Mouse (Mus musculus): Measurements from ENCODE around the gene Ttc33. TPM values are rescaled to one million over a fixed set of nuclear protein-coding genes. Genes with fewer than 3 reads are reported as not detected.

Ttc33 gene
- total and polyA plus RNA-seq, 3 experiments = 21.0 to 26.2 TPM; not detected in 1

DNA sequence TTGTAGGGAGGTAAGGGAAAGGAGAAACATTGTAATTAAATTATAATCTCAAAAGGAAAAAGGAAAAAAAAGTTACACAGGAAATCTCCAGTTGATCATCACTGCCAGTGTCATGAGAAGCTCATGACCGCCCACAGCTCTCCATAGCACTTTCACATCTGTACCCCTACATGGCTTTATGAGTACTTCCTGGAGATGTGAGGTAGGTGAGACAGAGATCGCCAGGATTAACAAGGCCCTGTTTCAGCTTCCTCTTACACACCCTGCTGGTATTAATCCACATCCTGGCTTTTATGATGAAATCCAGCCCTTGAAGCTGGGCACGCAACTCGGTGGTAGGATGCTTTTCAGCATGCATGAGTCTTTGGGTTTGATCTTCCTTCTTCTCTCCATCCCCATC, 64.9 kb downstream of the Ttc33 start:
- DNase-seq (ENCODE audit: low read depth, low spot score) = no peak
- H3K27ac ChIP-seq (ENCODE audit: control insufficient read depth, low read depth, low read length) = no peak overlapping the region
- no peak overlapping the region for H3K4me3 ChIP-seq (ENCODE audit: control insufficient read depth in 1 of 2, insufficient read depth in 1 of 2, low read depth in 2 of 2, low read length in 2 of 2)
- H3K4me1 ChIP-seq (ENCODE audit: control insufficient read depth in 1 of 2, insufficient read depth in 2 of 2, low read length in 2 of 2) = no peaks in the 10 kb centered on the region
- no peaks in the 10 kb centered on the region for H3K79me2 ChIP-seq (ENCODE audit: control insufficient read depth, insufficient read depth, low read length, poor library complexity)
- TF ChIP-seq JUND (IDR thresholded peaks at IDR 0.05; ENCODE audit: low read depth, low read length) = no peak
- no peak for TF ChIP-seq USF1 (IDR thresholded peaks at IDR 0.05; ENCODE audit: low read depth, low read length)
- TF ChIP-seq MYC (IDR thresholded peaks at IDR 0.05; ENCODE audit: low read depth, low read length) = no peak
- no peak for TF ChIP-seq ELF1 (IDR thresholded peaks at IDR 0.05; ENCODE audit: low read depth, low read length)
- no peak for TF ChIP-seq CHD2 (IDR thresholded peaks at IDR 0.05; ENCODE audit: low read length)
- H3K36me3 ChIP-seq (ENCODE audit: control insufficient read depth in 1 of 2, insufficient read depth in 2 of 2, low read length in 2 of 2) = no peaks in the 10 kb centered on the region
- H3K9ac ChIP-seq (ENCODE audit: control insufficient read depth, low read depth, low read length, poor library complexity, severe bottlenecking) = no peak overlapping the region
- H3K9me3 ChIP-seq (replicated peaks; ENCODE audit: insufficient read depth, low read length) = no peaks in the 10 kb centered on the region
- H3K27me3 ChIP-seq (ENCODE audit: control insufficient read depth in 1 of 2, insufficient read depth in 2 of 2, low read length in 2 of 2) = peaks cover 0 to 3% of the 10 kb centered on the region in 2 experiments; a peak in 1 of 4 replicates

DNA sequence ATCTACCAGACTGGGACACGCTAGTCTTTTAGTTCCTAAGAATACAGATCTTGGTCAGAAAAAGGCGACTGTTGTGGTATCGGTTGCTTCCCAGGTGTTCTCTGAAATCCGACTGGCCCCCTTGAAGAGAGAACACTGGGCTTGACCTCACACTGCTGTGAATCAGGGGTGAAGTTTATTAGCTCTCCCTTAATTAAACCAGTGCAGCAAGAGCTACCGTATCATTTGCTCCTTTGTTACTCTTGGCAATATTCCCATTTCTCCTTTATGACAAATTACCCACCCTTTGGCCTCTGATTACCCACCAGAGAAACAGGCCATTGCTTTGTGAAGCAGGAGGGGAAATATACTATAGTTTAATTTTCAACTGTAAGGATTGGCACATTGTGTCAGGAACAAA, 74.9 kb downstream of the Ttc33 start:
- H3K9ac ChIP-seq (ENCODE audit: control insufficient read depth, low read depth, low read length, poor library complexity, severe bottlenecking) = no peak overlapping the region
- no peaks in the 10 kb centered on the region for H3K4me1 ChIP-seq (ENCODE audit: control insufficient read depth in 1 of 2, insufficient read depth in 2 of 2, low read length in 2 of 2)
- TF ChIP-seq ELF1 (IDR thresholded peaks at IDR 0.05; ENCODE audit: low read depth, low read length) = no peak
- no peak for TF ChIP-seq MAZ (IDR thresholded peaks at IDR 0.05; ENCODE audit: low read depth, low read length)
- no peak for TF ChIP-seq SIN3A (IDR thresholded peaks at IDR 0.05; ENCODE audit: low read length)
- TF ChIP-seq MEF2A (IDR thresholded peaks at IDR 0.05; ENCODE audit: extremely low read depth, insufficient replicate concordance, low read depth, low read length, poor library complexity, severe bottlenecking) = no peak
- TF ChIP-seq SMC3 (IDR thresholded peaks at IDR 0.05; ENCODE audit: low read depth, low read length) = no peak
- no peak for TF ChIP-seq ZMIZ1 (IDR thresholded peaks at IDR 0.05; ENCODE audit: low read depth, low read length)
- TF ChIP-seq HCFC1 (IDR thresholded peaks at IDR 0.05; ENCODE audit: low read depth, low read length) = no peak
- no peak for TF ChIP-seq NRF1 (IDR thresholded peaks at IDR 0.05; ENCODE audit: insufficient read depth, low read depth, low read length, poor library complexity, severe bottlenecking)
- TF ChIP-seq TCF12 (IDR thresholded peaks at IDR 0.05; ENCODE audit: low read depth, low read length) = no peak
- no peak for TF ChIP-seq EP300 (IDR thresholded peaks at IDR 0.05; ENCODE audit: low read depth in 1 of 2, low read length in 2 of 2)
- TF ChIP-seq RCOR1 (IDR thresholded peaks at IDR 0.05; ENCODE audit: low read depth, low read length) = no peak
- TF ChIP-seq NELFE (IDR thresholded peaks at IDR 0.05; ENCODE audit: low read depth, low read length) = no peak
- no peak for TF ChIP-seq POLR2AphosphoS5 (IDR thresholded peaks at IDR 0.05; ENCODE audit: borderline replicate concordance, low read depth, low read length)
- TF ChIP-seq JUND (IDR thresholded peaks at IDR 0.05; ENCODE audit: low read depth, low read length) = no peak
- no peak for TF ChIP-seq CTCF (IDR thresholded peaks at IDR 0.05 in 2 of 3, conservative IDR thresholded peaks at IDR 0.05 in 1 of 3; ENCODE audit: control insufficient read depth in 1 of 3, insufficient read depth in 1 of 3, low read depth in 2 of 3, low read length in 3 of 3, poor library complexity in 1 of 3, severe bottlenecking in 1 of 3)
- TF ChIP-seq POLR2AphosphoS2 (IDR thresholded peaks at IDR 0.05; ENCODE audit: low read length) = no peak
- no peak for TF ChIP-seq MYB (IDR thresholded peaks at IDR 0.05; ENCODE audit: low read depth, low read length)
- no peak for TF ChIP-seq GABPA (IDR thresholded peaks at IDR 0.05; ENCODE audit: low read depth, low read length)
- no peak for TF ChIP-seq E2F4 (IDR thresholded peaks at IDR 0.05; ENCODE audit: borderline replicate concordance, low read depth, low read length)
- no peak for TF ChIP-seq CHD2 (IDR thresholded peaks at IDR 0.05; ENCODE audit: low read length)

More for the DNA sequence above, 74.9 kb downstream of the Ttc33 start:
- Histone ChIP-seq H3K4me3 (ENCODE audit: control insufficient read depth in 1 of 2, insufficient read depth in 1 of 2, low read depth in 2 of 2, low read length in 2 of 2) (no peak overlapping the region), H3K9me3 (replicated peaks; ENCODE audit: insufficient read depth, low read length) (no peaks in the 10 kb centered on the region), H3K27ac (ENCODE audit: control insufficient read depth, low read depth, low read length) (no peak overlapping the region), H3K27me3 (ENCODE audit: control insufficient read depth in 1 of 2, insufficient read depth in 2 of 2, low read length in 2 of 2) (no peaks in the 10 kb centered on the region; a peak in 2 of 4 replicates), H3K79me2 (ENCODE audit: control insufficient read depth, insufficient read depth, low read length, poor library complexity) (no peaks in the 10 kb centered on the region), H3K36me3 (ENCODE audit: control insufficient read depth in 1 of 2, insufficient read depth in 2 of 2, low read length in 2 of 2) (no peaks in the 10 kb centered on the region)
- no peak for DNase-seq (ENCODE audit: low read depth, low spot score)
